Mouse (Mus musculus): ENCODE measurements at regions not wholly inside any gene's neighbourhood (a gene's known extent, or its start where the extent isn't known, plus 50 kb on each side); places are given as distances from the start of the nearest gene placed in this dataset.

- Histone ChIP-seq H3K9me3 (replicated peaks; ENCODE audit: low read length) (no peaks in the 10 kb centered on the region), H3K27ac (no peak overlapping the region), H3K4me2 (ENCODE audit: low read length) (no peak overlapping the region), H3K36me3 (ENCODE audit: insufficient read depth, low read length) (no peaks in the 10 kb centered on the region), H3K4me1 (replicated peaks; ENCODE audit: insufficient read depth, low read length) (peaks cover 10% of the 10 kb centered on the region), H3K9ac (ENCODE audit: low read depth, low read length) (no peak overlapping the region), H3K27me3 (ENCODE audit: insufficient read depth, low read length) (no peaks in the 10 kb centered on the region), H3K4me3 (replicated peaks; ENCODE audit: low read depth, low read length) (no peak overlapping the region)
- ATAC-seq (replicated peaks; ENCODE audit: low FRiP score, low read depth) (no peak), DNase-seq (ENCODE audit: low spot score) (no peak)
- no peak for TF ChIP-seq CTCF (IDR thresholded peaks at IDR 0.05; ENCODE audit: low read depth)
- 84% methylated on average over 4 of the region's 4 CpGs for WGBS
Observed at GRCm38 (mm10) chr12:69441764-69442163, 69.5 kb upstream of the Gm9887 start.

DNA sequence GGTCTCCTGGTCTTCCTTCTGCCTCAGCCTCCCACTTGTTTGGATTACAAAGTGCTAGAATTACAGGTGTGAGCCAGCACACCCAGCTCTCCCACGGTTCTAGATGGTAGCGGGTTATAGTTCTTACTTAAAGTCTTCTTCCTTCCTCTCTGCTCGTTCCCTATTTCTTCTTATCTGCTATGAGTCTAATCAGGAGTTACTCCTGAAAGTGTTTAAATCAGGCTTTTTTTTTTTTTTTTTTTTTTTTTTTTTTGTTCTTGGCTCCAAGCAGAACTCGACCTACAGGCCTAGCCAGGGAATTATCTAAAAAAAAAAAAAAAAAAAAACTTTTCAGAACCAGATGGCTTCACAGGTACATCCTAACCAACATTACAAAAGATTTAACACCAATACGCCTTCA is 66.0 kb upstream of the Gm9887 start:
- Histone ChIP-seq H3K9me3 (replicated peaks; ENCODE audit: low read length) (no peaks in the 10 kb centered on the region), H3K4me3 (replicated peaks; ENCODE audit: low read depth, low read length) (no peak overlapping the region), H3K36me3 (ENCODE audit: insufficient read depth, low read length) (no peaks in the 10 kb centered on the region), H3K4me1 (replicated peaks; ENCODE audit: insufficient read depth, low read length) (peaks cover 3% of the 10 kb centered on the region; the same call in 1 of the 2 replicates), H3K27me3 (ENCODE audit: insufficient read depth, low read length) (no peaks in the 10 kb centered on the region), H3K9ac (ENCODE audit: low read depth, low read length) (no peak overlapping the region), H3K27ac (no peak overlapping the region), H3K4me2 (ENCODE audit: low read length) (no peak overlapping the region)
- WGBS, result 70% methylated on average over 5 of the region's 5 CpGs
- DNase-seq (ENCODE audit: low spot score) (no peak), ATAC-seq (replicated peaks; ENCODE audit: low FRiP score, low read depth) (no peak)
- TF ChIP-seq CTCF (IDR thresholded peaks at IDR 0.05; ENCODE audit: low read depth), result no peak

GRCm38 (mm10) chr12:69436839-69437501 is 64.7 kb upstream of the Gm9887 start:
- H3K4me1 ChIP-seq (replicated peaks; ENCODE audit: insufficient read depth, low read length), result peaks cover 3% of the 10 kb centered on the region; the same call in 1 of the 2 replicates
- H3K27me3 ChIP-seq (ENCODE audit: insufficient read depth, low read length), result no peaks in the 10 kb centered on the region
- H3K36me3 ChIP-seq (ENCODE audit: insufficient read depth, low read length), result no peaks in the 10 kb centered on the region
- WGBS, result 50% methylated on average over 10 of the region's 10 CpGs
- no peaks in the 10 kb centered on the region for H3K9me3 ChIP-seq (replicated peaks; ENCODE audit: low read length)
- H3K4me3 ChIP-seq (replicated peaks; ENCODE audit: low read depth, low read length), result no peak overlapping the region
- peak; percentile 81; the same call in 1 of the 2 replicates for ATAC-seq (replicated peaks; ENCODE audit: low FRiP score, low read depth)
- H3K9ac ChIP-seq (ENCODE audit: low read depth, low read length), result no peak overlapping the region
- peak overlapping the region; percentile 66; the same call in 1 of the 2 replicates for H3K27ac ChIP-seq
- peak; percentile 84 for DNase-seq (ENCODE audit: low spot score)
- no peak overlapping the region for H3K4me2 ChIP-seq (ENCODE audit: low read length)
- TF ChIP-seq CTCF (IDR thresholded peaks at IDR 0.05; ENCODE audit: low read depth), result no peak

DNA sequence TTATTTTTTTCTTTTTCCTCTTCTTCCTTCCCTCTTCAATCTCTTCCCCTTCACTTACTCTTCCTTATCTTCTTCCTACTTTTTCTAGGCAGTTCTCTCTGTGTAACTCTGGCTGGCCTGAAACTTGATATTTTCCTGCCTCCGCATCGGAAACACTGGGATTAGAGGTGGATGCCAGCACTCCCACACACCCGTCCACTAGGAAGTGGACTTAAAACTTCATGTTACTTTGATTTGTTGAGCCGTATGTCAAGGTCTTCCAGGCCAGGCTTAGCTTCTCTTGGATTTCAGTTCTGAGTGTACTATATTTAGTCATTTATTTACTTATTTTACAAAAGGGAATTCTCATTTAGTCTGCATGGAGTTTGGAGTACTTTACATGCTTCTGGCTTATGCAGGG is 62.1 kb upstream of the Gm9887 start:
- 13% methylated on average over 4 of the region's 4 CpGs for WGBS

DNA sequence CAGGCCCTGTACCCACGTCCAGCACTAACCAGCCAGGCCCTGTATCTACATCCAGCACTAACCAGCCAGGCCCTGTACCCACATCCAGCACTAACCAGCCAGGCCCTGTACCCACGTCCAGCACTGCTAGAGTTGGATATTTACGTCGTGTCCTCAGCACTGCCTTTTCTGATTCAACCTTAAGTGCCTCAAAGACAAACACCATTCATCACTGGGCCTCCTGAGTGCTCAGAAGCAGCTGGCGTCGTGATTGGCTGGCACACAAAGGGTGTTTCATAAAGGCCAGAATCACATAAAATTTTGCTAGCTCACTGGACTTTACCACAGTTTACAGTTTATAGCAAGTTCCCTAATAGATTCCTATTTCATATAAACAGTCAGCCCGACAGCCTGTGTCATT is 59.8 kb upstream of the Gm9887 start:
- no peak for TF ChIP-seq CTCF (IDR thresholded peaks at IDR 0.05; ENCODE audit: low read depth)
- H3K4me1 ChIP-seq (replicated peaks; ENCODE audit: insufficient read depth, low read length), result peaks cover 3% of the 10 kb centered on the region; the same call in 1 of the 2 replicates
- ATAC-seq (replicated peaks; ENCODE audit: low FRiP score, low read depth) (no peak), DNase-seq (ENCODE audit: low spot score) (no peak)
- no peaks in the 10 kb centered on the region for H3K9me3 ChIP-seq (replicated peaks; ENCODE audit: low read length)
- H3K4me3 ChIP-seq (replicated peaks; ENCODE audit: low read depth, low read length), result no peak overlapping the region
- 54% methylated on average over 7 of the region's 7 CpGs for WGBS
- no peaks in the 10 kb centered on the region for H3K27me3 ChIP-seq (ENCODE audit: insufficient read depth, low read length)
- no peak overlapping the region for H3K4me2 ChIP-seq (ENCODE audit: low read length)
- no peak overlapping the region for H3K9ac ChIP-seq (ENCODE audit: low read depth, low read length)
- H3K27ac ChIP-seq, result no peak overlapping the region
- no peaks in the 10 kb centered on the region for H3K36me3 ChIP-seq (ENCODE audit: insufficient read depth, low read length)

More for the DNA sequence above, 62.1 kb upstream of the Gm9887 start:
- H3K9ac ChIP-seq (ENCODE audit: low read depth, low read length), result no peak overlapping the region
- ATAC-seq (replicated peaks; ENCODE audit: low FRiP score, low read depth), result peak; percentile 47; the same call in 1 of the 2 replicates
- H3K4me2 ChIP-seq (ENCODE audit: low read length), result no peak overlapping the region
- peaks cover 3% of the 10 kb centered on the region; the same call in 1 of the 2 replicates for H3K4me1 ChIP-seq (replicated peaks; ENCODE audit: insufficient read depth, low read length)
- TF ChIP-seq CTCF (IDR thresholded peaks at IDR 0.05; ENCODE audit: low read depth), result no peak
- no peaks in the 10 kb centered on the region for H3K36me3 ChIP-seq (ENCODE audit: insufficient read depth, low read length)
- peak overlapping the region; percentile 55; the same call in 1 of the 2 replicates for H3K27ac ChIP-seq
- no peaks in the 10 kb centered on the region for H3K9me3 ChIP-seq (replicated peaks; ENCODE audit: low read length)
- no peaks in the 10 kb centered on the region for H3K27me3 ChIP-seq (ENCODE audit: insufficient read depth, low read length)
- no peak overlapping the region for H3K4me3 ChIP-seq (replicated peaks; ENCODE audit: low read depth, low read length)
- DNase-seq (ENCODE audit: low spot score), result peak; percentile 95

DNA sequence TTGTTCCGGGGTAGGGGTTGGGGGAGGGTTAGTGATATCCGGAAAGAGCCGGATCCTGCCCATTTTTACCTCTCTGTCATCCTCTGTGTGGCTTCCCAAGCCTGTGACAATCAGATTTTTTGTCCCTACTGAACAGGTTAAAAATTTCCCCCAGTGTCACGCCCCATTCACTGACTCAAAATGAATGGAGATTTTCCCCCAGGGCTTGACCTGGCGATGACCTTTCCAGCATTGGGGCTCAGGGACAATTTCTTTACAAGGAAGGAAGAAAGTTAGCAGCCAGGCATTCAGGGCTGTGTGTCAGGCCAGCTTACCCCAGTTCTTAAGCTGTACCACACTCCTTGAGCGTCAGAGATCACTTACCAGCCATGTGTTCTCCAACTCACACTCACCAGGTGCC is 55.9 kb upstream of the Gm9887 start:
- Histone ChIP-seq H3K36me3 (ENCODE audit: insufficient read depth, low read length) (no peaks in the 10 kb centered on the region), H3K27me3 (ENCODE audit: insufficient read depth, low read length) (no peaks in the 10 kb centered on the region)
- no peak for DNase-seq (ENCODE audit: low spot score)

More for the DNA sequence above, 55.9 kb upstream of the Gm9887 start:
- WGBS, result 59% methylated on average over 6 of the region's 6 CpGs
- H3K4me1 ChIP-seq (replicated peaks; ENCODE audit: insufficient read depth, low read length), result peaks cover 13% of the 10 kb centered on the region; the same call in 1 of the 2 replicates
- H3K9ac ChIP-seq (ENCODE audit: low read depth, low read length), result no peak overlapping the region
- no peak overlapping the region for H3K4me2 ChIP-seq (ENCODE audit: low read length)
- H3K27ac ChIP-seq, result no peak overlapping the region
- no peaks in the 10 kb centered on the region for H3K9me3 ChIP-seq (replicated peaks; ENCODE audit: low read length)
- no peak overlapping the region for H3K4me3 ChIP-seq (replicated peaks; ENCODE audit: low read depth, low read length)
- no peak for ATAC-seq (replicated peaks; ENCODE audit: low FRiP score, low read depth)
- no peak for TF ChIP-seq CTCF (IDR thresholded peaks at IDR 0.05; ENCODE audit: low read depth)
